Mouse (Mus musculus) megakaryocyte, embryonic 14.5 days (primary cell): ENCODE measurements around the gene Srsf7.
"Not testable (repeated sequence)": the region's sequence is repeated elsewhere in the genome, so short reads cannot be mapped to it uniquely, and the experiment has no call there.

Experiments
- FLI1 ChIP-seq: IDR thresholded peaks from 2 replicates; pipeline ENCODE4 v1.6.1; 2012; ENCODE audit warnings: low read length, inconsistent platforms, mixed read lengths
- GATA1 ChIP-seq: IDR thresholded peaks from 3 replicates; pipeline ENCODE4 v1.6.1; 2012; ENCODE audit warnings: mixed read lengths, low read length, inconsistent platforms, borderline replicate concordance

DNA sequence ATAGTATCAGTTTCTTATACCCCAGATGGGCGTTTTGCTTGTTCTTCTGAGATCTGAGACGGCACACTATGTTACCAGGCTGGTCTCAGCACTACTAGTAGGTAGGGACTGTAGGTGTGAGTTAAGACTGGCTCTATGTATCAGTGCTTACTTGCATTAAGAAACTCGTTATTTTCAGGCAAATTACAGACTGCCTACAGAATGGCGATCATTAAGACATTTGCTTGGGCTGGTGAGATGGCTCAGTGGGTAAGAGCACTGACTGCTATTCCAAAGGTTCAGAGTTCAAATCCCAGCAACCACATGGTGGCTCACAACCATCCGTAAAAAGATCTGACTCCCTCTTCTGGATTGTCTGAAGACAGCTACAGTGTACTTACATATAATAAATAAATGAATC, 18.0 kb upstream of the Srsf7 start:
- TF ChIP-seq GATA1, FLI1: not testable (repeated sequence)
